In genomic region chr12:85151002-85151774, GRCm38 (mm10) we compare ENCODE assay signal across 8 mouse cellular contexts. TPM values are rescaled to one million over a fixed set of nuclear protein-coding genes. Genes with fewer than 3 reads are reported as not detected.
DNase-seq lines count a peak whose midpoint lies in the region; ATAC-seq and TF ChIP-seq lines count a peak whose summit lies in the region.

TSS of gene Rps6kl1 (minus strand) at chr12:85151264.

- no peaks in the 10 kb centered on the region for H3K9me3 ChIP-seq in embryonic facial prominence, embryonic 10.5 days
- no peaks in the 10 kb centered on the region for H3K9me3 ChIP-seq in heart, postnatal 0 days (replicated peaks; ENCODE audit: control insufficient read depth, low read length)
- no peaks in the 10 kb centered on the region for H3K9me3 ChIP-seq in liver, embryonic 15.5 days (replicated peaks)
- H3K9me3 ChIP-seq in neural tube, embryonic 13.5 days = no peaks in the 10 kb centered on the region

- H3K27ac ChIP-seq in embryonic facial prominence, embryonic 10.5 days (replicated peaks) = no peak within 1 kb of the TSS
- H3K27ac ChIP-seq in heart, postnatal 0 days (ENCODE audit: low read depth) = no peak within 1 kb of the TSS
- H3K27ac ChIP-seq in liver, embryonic 15.5 days (replicated peaks) = no peak within 1 kb of the TSS
- peak within 1 kb of the TSS; percentile 54; the same call in 1 of the 2 replicates for H3K27ac ChIP-seq in neural tube, embryonic 13.5 days (replicated peaks)

- peak within 1 kb of the TSS; percentile 45 for H3K4me3 ChIP-seq in embryonic facial prominence, embryonic 10.5 days
- H3K4me3 ChIP-seq in heart, postnatal 0 days (ENCODE audit: low read depth, low read length) = peak within 1 kb of the TSS; percentile 32
- peak within 1 kb of the TSS; percentile 27 for H3K4me3 ChIP-seq in liver, embryonic 15.5 days (replicated peaks)
- peak within 1 kb of the TSS; percentile 56 for H3K4me3 ChIP-seq in neural tube, embryonic 13.5 days

- H3K4me2 ChIP-seq in heart, postnatal 0 days (ENCODE audit: low read depth, low read length) = peak within 1 kb of the TSS; percentile 56
- peak within 1 kb of the TSS; percentile 61 for H3K4me2 ChIP-seq in liver, embryonic 15.5 days
- H3K4me2 ChIP-seq in neural tube, embryonic 13.5 days = peak within 1 kb of the TSS; percentile 72

- WGBS in embryonic facial prominence, embryonic 10.5 days = 16% methylated on average over 28 of the region's 28 CpGs
- 15% methylated on average over 28 of the region's 28 CpGs for WGBS in heart, postnatal 0 days
- WGBS in liver, embryonic 15.5 days (ENCODE audit: insufficient replicate concordance) = 12% methylated on average over 28 of the region's 28 CpGs
- 16% methylated on average over 28 of the region's 28 CpGs for WGBS in neural tube, embryonic 13.5 days

- no peaks in the 10 kb centered on the region for H3K36me3 ChIP-seq in embryonic facial prominence, embryonic 10.5 days (replicated peaks)
- no peaks in the 10 kb centered on the region for H3K36me3 ChIP-seq in heart, postnatal 0 days (replicated peaks; ENCODE audit: control insufficient read depth, insufficient read depth, low read length)
- no peaks in the 10 kb centered on the region for H3K36me3 ChIP-seq in liver, embryonic 15.5 days (replicated peaks)
- peaks cover 5% of the 10 kb centered on the region; the same call in 1 of the 2 replicates for H3K36me3 ChIP-seq in neural tube, embryonic 13.5 days

- no peak within 1 kb of the TSS for H3K9ac ChIP-seq in heart, postnatal 0 days (replicated peaks; ENCODE audit: low read depth, low read length)
- no peak within 1 kb of the TSS; the same call in 1 of the 2 replicates for H3K9ac ChIP-seq in liver, embryonic 15.5 days
- H3K9ac ChIP-seq in neural tube, embryonic 13.5 days = peak within 1 kb of the TSS; percentile 85

- peak; percentile 74 for ATAC-seq in heart, postnatal 0 days (ENCODE audit: insufficient read depth, low read depth)
- peak; percentile 65 for ATAC-seq in liver, embryonic 15.5 days (ENCODE audit: insufficient read depth)
- peak; percentile 96 for ATAC-seq in neural tube, embryonic 13.5 days (ENCODE audit: low read depth)

- DNase-seq in spleen, postnatal 36 days (ENCODE audit: low spot score in 2 of 2) = peak; percentile 34 to 45
- DNase-seq in spleen, adult 12 weeks (ENCODE audit: low spot score) = no peak
- DNase-seq in embryonic facial prominence, embryonic 10.5 days (ENCODE audit: low spot score) = peak; percentile 71
- DNase-seq in heart, postnatal 0 days (ENCODE audit: low spot score) = no peak
- DNase-seq in layer of hippocampus, adult 18-20 months (ENCODE audit: low spot score in 2 of 2) = peak; percentile 77 to 87
- peak; percentile 83 for DNase-seq in thymus, postnatal 4 days

- no peak for TF ChIP-seq EP300 in heart, postnatal 0 days (IDR thresholded peaks at IDR 0.05; ENCODE audit: low read depth)

- H3K4me1 ChIP-seq in embryonic facial prominence, embryonic 10.5 days = peaks cover 23% of the 10 kb centered on the region
- no peaks in the 10 kb centered on the region for H3K4me1 ChIP-seq in heart, postnatal 0 days (ENCODE audit: control insufficient read depth, insufficient read depth)
- peaks cover 15% of the 10 kb centered on the region for H3K4me1 ChIP-seq in liver, embryonic 15.5 days (replicated peaks)
- H3K4me1 ChIP-seq in neural tube, embryonic 13.5 days (replicated peaks) = peaks cover 22% of the 10 kb centered on the region

- TF ChIP-seq CTCF in heart, postnatal 0 days (IDR thresholded peaks at IDR 0.05; ENCODE audit: low read depth) = no peak

- peaks cover 57% of the 10 kb centered on the region for H3K27me3 ChIP-seq in embryonic facial prominence, embryonic 10.5 days (replicated peaks; ENCODE audit: low read depth, poor library complexity, severe bottlenecking)
- peaks cover 12% of the 10 kb centered on the region for H3K27me3 ChIP-seq in heart, postnatal 0 days (ENCODE audit: control insufficient read depth, insufficient read depth, low read length)
- peaks cover 25% of the 10 kb centered on the region for H3K27me3 ChIP-seq in liver, embryonic 15.5 days
- no peaks in the 10 kb centered on the region for H3K27me3 ChIP-seq in neural tube, embryonic 13.5 days

RNA-seq across cellular contexts. Expression of gene Rps6kl1, which starts in this region (rescaled TPM):
- 2.0 and 2.2 TPM in 2 replicates for polyA plus RNA-seq in embryonic facial prominence, embryonic 10.5 days (2016; fragmentation: Nextera tagmentation; extraction: Ambion mirVana)
- 0.04 and 0.11 TPM in 2 replicates for total RNA-seq in heart, postnatal 0 days (2014; rRNA removed; ENCODE audit: low replicate concordance)
- polyA plus RNA-seq in heart, postnatal 0 days (2015; fragmentation: Nextera tagmentation; extraction: Ambion mirVana) = 0.95 and 1.1 TPM in 2 replicates
- 10 to 100 TPM; 36.9 to 38.9 TPM for total RNA-seq in layer of hippocampus, adult 18-20 months (2021)
- 0.56 and 0.64 TPM in 2 replicates for polyA plus RNA-seq in liver, embryonic 15.5 days (2015; fragmentation: Nextera tagmentation; extraction: Ambion mirVana)
- polyA plus RNA-seq in neural tube, embryonic 13.5 days (2015; fragmentation: Nextera tagmentation; extraction: Ambion mirVana) = 24.0 and 28.7 TPM in 2 replicates

Comparison
In these comparisons a context has a peak if more than half of its experiments do, and no peak if none do; other contexts are left out.
1. RNA of gene Rps6kl1 (total RNA-seq): 36.9 to 38.9 TPM in layer of hippocampus, adult 18-20 months; 0.04 to 0.11 TPM in heart, postnatal 0 days; every median in the first group is over 10 times any median in the second.
2. DNase-seq: peak in spleen, postnatal 36 days (2 of 2), embryonic facial prominence, embryonic 10.5 days (single experiment), layer of hippocampus, adult 18-20 months (2 of 2) and thymus, postnatal 4 days (single experiment); none in spleen, adult 12 weeks (single experiment) and heart, postnatal 0 days (single experiment).
3. Peak in ATAC-seq, H3K4me3 ChIP-seq and H3K4me2 ChIP-seq in liver, embryonic 15.5 days; RNA of the gene not detected or under 1 TPM.
4. Peak in every context shown above with its lines, with median percentiles within 50 percentile points of each other: H3K4me3 ChIP-seq, ATAC-seq and H3K4me2 ChIP-seq.